ENCODE assay signal across 1 mouse cellular context in the genomic region with DNA sequence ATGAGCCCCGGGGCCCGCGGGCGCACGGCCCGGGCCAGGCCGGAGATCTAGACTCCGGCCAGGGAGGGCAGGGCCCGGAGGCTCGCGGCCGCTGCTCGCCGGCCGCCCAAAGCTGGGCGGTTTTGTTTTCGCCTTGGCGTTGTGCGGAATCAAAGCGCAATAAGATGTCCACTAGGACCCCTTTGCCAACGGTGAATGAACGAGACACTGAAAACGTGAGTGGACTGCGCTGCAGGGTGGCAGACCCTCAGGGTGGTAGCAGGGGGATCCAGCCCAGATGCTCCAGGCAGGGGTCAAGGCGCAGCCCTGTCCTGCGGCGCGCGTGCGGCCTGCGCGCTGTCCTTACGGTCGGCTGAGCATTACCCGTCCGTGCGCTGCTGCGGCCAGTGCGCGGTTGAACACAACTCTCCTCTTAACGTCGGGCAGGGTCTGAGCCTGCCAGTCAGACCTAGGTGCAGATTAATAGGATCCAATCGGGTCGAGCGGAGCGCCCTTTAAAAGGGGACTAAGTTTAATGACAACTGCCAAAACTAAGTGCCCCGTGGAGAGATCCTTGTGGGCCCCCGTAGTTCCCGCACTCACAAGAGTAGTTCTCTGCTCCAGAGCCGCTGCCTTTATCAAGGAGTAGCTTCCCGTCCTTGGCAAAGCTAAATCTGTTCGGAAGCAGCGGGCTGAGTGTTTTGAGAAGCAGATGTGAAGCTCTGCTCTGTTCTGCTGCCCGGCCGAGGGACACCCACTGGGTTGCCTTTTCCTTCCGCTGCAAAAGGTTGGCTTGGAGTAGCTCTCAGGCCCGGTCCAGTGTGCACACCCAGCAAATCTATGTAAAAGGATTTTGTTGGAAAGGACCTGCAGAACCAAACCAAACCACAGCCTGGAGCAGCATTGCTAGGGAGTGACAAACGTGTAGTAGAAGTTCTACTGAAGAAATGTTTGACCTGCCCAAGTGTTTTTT.
TF ChIP-seq lines count a peak whose summit lies in the region.

No protein-coding gene starts in this region.

TF ChIP-seq in CH12.LX, 34 proteins besides CTCF, POLR2A, EP300 and RAD21 (continued from another document):
- peak; percentile 58 for TF ChIP-seq BHLHE40 (IDR thresholded peaks at IDR 0.05; ENCODE audit: low read depth, low read length)
- TF ChIP-seq SIN3A (IDR thresholded peaks at IDR 0.05; ENCODE audit: low read length), result peak; percentile 59; the same call in 1 of the 2 replicates
- TF ChIP-seq CHD2 (IDR thresholded peaks at IDR 0.05; ENCODE audit: low read length), result no peak
- no peak for TF ChIP-seq NELFE (IDR thresholded peaks at IDR 0.05; ENCODE audit: low read depth, low read length)
- no peak for TF ChIP-seq JUND (conservative IDR thresholded peaks at IDR 0.05; ENCODE audit: low read depth, low read length)
- TF ChIP-seq PAX5 (IDR thresholded peaks at IDR 0.05; ENCODE audit: low read length), result no peak
- TF ChIP-seq NRF1 (IDR thresholded peaks at IDR 0.05; ENCODE audit: low read depth, low read length), result peak; percentile 51; the same call in 1 of the 2 replicates
- no peak for TF ChIP-seq MAZ (IDR thresholded peaks at IDR 0.05; ENCODE audit: low read depth, low read length)
- no peak for TF ChIP-seq SMC3 (IDR thresholded peaks at IDR 0.05; ENCODE audit: low read depth, low read length)
- no peak for TF ChIP-seq USF2 (conservative IDR thresholded peaks at IDR 0.05; ENCODE audit: low read depth, low read length)
- TF ChIP-seq ETS1 (conservative IDR thresholded peaks at IDR 0.05; ENCODE audit: low read depth, low read length), result no peak
- TF ChIP-seq JUN (IDR thresholded peaks at IDR 0.05; ENCODE audit: insufficient read depth, low read depth, low read length), result no peak
- TF ChIP-seq TCF12 (IDR thresholded peaks at IDR 0.05; ENCODE audit: low read depth, low read length), result no peak
- TF ChIP-seq MAFK (IDR thresholded peaks at IDR 0.05; ENCODE audit: insufficient replicate concordance, low read length), result no peak
- no peak for TF ChIP-seq E2F4 (IDR thresholded peaks at IDR 0.05; ENCODE audit: insufficient replicate concordance, low read depth, low read length)
- no peak for TF ChIP-seq MXI1 (IDR thresholded peaks at IDR 0.05; ENCODE audit: low read depth, low read length)
- TF ChIP-seq ELF1 (IDR thresholded peaks at IDR 0.05; ENCODE audit: low read depth, low read length), result 0 out of 2 replicates have a peak, but pooled peaks have one; percentile 7
- TF ChIP-seq UBTF (IDR thresholded peaks at IDR 0.05; ENCODE audit: low read depth, low read length), result no peak
